Mouse (Mus musculus) neutrophil, adult 59 days (primary cell): ENCODE data around the gene Acp2. TPM values are rescaled to one million over a fixed set of nuclear protein-coding genes. Genes with fewer than 3 reads are reported as not detected.

ENCODE experiments used
- total RNA-seq, 2 experiments: library from RNA; stranded (reverse); gene quantifications; 1 replicate in 1 of 2; 2 replicates in 1 of 2; pipeline ENCODE4 v1.2.4; 2023

Acp2 gene
- total RNA-seq = 10 to 100 TPM in 1 of 2 experiments, 1 to 10 TPM in 1; 9.8 to 11.1 TPM

GRCm38 (mm10) chr2:91202222-91202971 is at the start of gene Acp2, which contains the start of gene Nr1h3:
TSS of gene Acp2 (plus strand) at chr2:91202885.
TSS of gene Nr1h3 (minus strand) at chr2:91202834.

GRCm38 (mm10) chr2:91183711-91184405 is 18.8 kb upstream of the Acp2 start, which contains the start of gene Madd:
TSS of gene Madd (minus strand) at chr2:91183837.

GRCm38 (mm10) chr2:91236601-91237510 is 34.2 kb downstream of the Acp2 start, which contains the start of gene Ddb2:
TSS of gene Ddb2 (minus strand) at chr2:91236982.

GRCm38 (mm10) chr2:91255661-91256150 is 53.0 kb downstream of the Acp2 start, which contains the start of gene Pacsin3:
TSS of gene Pacsin3 (plus strand) at chr2:91255954.

Other genes with a start within 250 kb of the Acp2 start
- under 1 TPM in 1 of 2 experiments, not detected in 1; 0.60 TPM for gene Rapsn, start 167.3 kb upstream of the Acp2 start, total RNA-seq
- 100 to 1,000 TPM; 113 TPM for gene Psmc3, start 148.9 kb upstream of the Acp2 start, total RNA-seq
- 10 to 100 TPM; 14.1 to 14.2 TPM for gene Slc39a13, start 132.5 kb upstream of the Acp2 start, total RNA-seq
- gene Spi1, start 120.5 kb upstream of the Acp2 start, total RNA-seq = 100 to 1,000 TPM; 498 to 504 TPM
- 1 to 10 TPM; 1.2 to 1.6 TPM for gene Mybpc3, start 84.7 kb upstream of the Acp2 start, total RNA-seq
- gene Madd, start 19.0 kb upstream of the Acp2 start, total RNA-seq = 10 to 100 TPM; 62.1 to 63.9 TPM
- 1 to 10 TPM in 1 of 2 experiments, under 1 TPM in 1; 0.56 to 1.7 TPM for gene Nr1h3, start 51 bp upstream of the Acp2 start, total RNA-seq
- 1 to 10 TPM; 8.1 to 9.2 TPM for gene Ddb2, start 34.1 kb downstream of the Acp2 start, total RNA-seq
- not detected for gene Pacsin3, start 53.1 kb downstream of the Acp2 start, total RNA-seq
- 10 to 100 TPM; 82.1 to 94.3 TPM for gene Arfgap2, start 62.1 kb downstream of the Acp2 start, total RNA-seq
- 1 to 10 TPM; 2.4 to 2.8 TPM for gene 1110051M20Rik, start 241.8 kb downstream of the Acp2 start, total RNA-seq